Mouse (Mus musculus) heart, postnatal 14 days (tissue): ENCODE results near the gene Gm21119. TPM values are rescaled to one million over a fixed set of nuclear protein-coding genes. Genes with fewer than 3 reads are reported as not detected.
"Not testable (repeated sequence)": the region's sequence is repeated elsewhere in the genome, so short reads cannot be mapped to it uniquely, and the experiment has no call there.

ENCODE experiments used
- DNase-seq, 2 experiments: peaks; one replicate each; pipeline ENCODE4 v3.0.0; 2021 to 2022
- intact Hi-C: fragments of 180-260 bp; cut with DNase I; formaldehyde crosslinking; loops from one replicate; pipeline ENCODE4 v1.15.1; 2025
- total RNA-seq, 2 experiments: library from RNA; stranded (reverse); gene quantifications; 2 replicates each; pipeline ENCODE4 v1.2.3; 2021

The Gm21119 gene
- total RNA-seq, 2 experiments from 2014 or later, result 0.51 TPM; not detected in 1

DNA sequence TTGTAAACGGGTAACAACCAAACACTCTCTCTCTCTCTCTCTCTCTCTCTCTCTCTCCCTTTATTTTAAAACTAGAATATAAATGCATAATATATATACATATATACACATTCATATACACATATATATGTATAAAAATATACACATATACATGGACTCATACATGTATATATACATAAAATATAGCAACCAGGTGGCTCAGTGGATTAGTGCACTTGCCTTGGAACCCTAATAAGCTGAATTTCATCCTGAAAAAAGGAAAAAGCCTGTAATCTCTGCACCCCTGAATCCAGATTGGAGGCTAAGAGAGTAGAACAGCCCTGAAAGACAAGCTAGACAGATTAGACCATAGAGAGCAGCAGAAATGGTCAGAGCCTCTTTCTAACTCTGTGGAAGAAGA, 28.8 kb downstream of the Gm21119 start:
- peak in 1 of 2 experiments; percentile 3 for DNase-seq
- intact Hi-C loops, result not testable (repeated sequence)

DNA sequence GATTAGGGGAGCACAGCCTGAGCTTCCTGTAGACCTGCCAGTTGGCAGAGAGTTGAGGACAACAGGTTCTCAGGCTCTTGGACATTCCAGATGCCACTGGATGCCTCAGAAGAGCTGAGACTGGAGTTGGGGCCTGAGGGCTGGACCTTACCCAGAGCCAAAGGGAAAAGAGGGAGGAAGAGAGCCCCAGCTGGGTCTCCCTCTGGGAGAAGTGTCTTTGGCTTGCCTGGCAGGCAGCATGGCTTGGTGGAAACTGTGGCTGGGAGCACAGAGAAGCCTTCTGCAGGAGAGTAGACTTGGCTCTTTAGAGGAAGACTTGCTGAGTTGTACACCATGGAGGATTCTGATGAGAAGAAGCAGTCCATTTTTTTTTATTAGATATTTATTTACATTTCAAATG, 38.3 kb downstream of the Gm21119 start:
- intact Hi-C loops, result not testable (repeated sequence)
- peak; percentile 15 to 19 for DNase-seq

DNA sequence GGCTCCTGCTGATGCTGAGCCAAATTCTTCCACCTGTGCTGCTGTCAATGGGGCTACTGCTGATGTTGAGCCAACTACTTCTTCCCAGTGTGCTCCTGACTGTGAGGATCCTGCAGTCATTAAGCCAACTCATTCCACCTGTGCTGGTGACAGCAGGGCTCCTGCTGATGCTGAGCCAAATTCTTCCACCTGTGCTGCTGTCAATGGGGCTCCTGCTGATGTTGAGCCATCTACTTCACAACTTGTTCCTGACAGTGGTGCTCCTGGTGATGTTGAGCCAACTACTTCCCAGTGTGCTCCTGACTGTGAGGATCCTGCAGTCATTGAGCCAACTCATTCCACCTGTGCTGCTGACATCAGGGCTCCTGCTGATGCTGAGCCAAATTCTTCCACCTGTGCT, 63.7 kb downstream of the Gm21119 start:
- intact Hi-C loops, result not testable (repeated sequence)
- peak in 1 of 2 experiments; percentile 0 for DNase-seq
